Mouse (Mus musculus): ENCODE data around the gene Ptpn1. TPM values are rescaled to one million over a fixed set of nuclear protein-coding genes. Genes with fewer than 3 reads are reported as not detected.

The Ptpn1 gene
- 48.5 and 54.4 TPM in 2 replicates for polyA plus RNA-seq (2012; rRNA removed)

DNA sequence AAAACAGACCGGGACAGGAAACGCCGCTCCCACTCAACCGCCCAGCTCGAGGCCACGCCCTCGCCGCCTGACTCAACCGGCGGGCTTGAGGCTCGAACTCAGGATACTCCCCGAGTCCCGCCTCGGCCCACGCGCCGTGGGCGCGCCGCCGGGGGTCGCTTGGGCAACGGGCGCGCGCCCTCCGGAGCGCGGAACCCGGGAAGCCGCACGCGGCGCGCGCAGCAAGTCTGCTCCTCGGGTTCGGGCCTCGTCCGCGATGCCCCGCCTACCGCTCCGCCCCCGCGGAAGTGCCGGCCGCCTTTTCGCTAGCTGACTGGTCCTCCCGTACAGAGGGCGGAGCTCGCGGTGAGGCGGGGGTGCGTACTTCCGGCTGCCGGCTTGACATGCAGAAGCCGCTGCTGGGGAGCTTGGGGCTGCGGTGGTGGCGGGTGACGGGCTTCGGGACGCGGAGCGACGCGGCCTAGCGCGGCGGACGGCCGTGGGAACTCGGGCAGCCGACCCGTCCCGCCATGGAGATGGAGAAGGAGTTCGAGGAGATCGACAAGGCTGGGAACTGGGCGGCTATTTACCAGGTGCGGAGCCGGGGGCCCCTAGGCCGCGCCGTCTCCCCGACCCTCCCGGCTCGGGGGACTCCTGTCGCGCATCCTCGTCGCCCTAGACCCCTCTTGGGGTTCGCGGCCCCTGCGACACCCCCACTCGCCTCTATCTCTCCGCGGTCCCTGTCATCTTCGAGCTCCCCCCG is at the start of gene Ptpn1:
Ptpn1 (plus strand) TSS at position 73 of the 742 bp plus-strand sequence.

GRCm38 (mm10) chr2:168009936-168010668 is 78.2 kb downstream of the Ptpn1 start, which contains the start of gene Ripor3:
Gene Ripor3, minus strand, starts transcription at chr2:168010618.

Other genes with a start within 250 kb of the Ptpn1 start
- gene Cebpb, start 243.1 kb upstream of the Ptpn1 start, polyA plus RNA-seq (2012; rRNA removed): 6.7 and 14.0 TPM in 2 replicates
- gene Tmem189, start 242.2 kb upstream of the Ptpn1 start, polyA plus RNA-seq (2012; rRNA removed): 42.3 and 49.6 TPM in 2 replicates
- 1.4 and 4.1 TPM in 2 replicates for gene Ripor3, start 78.6 kb downstream of the Ptpn1 start, polyA plus RNA-seq (2012; rRNA removed)
- 8.0 and 8.3 TPM in 2 replicates for gene Pard6b, start 148.9 kb downstream of the Ptpn1 start, polyA plus RNA-seq (2012; rRNA removed)